Mouse (Mus musculus) olfactory bulb, adult 2 months (tissue): Measurements from ENCODE around the gene Cx3cr1.

Source experiments
- CTCF ChIP-seq: fragments of 200-500 bp; IDR thresholded peaks from 2 replicates; pipeline ENCODE4 v1.5.1; 2012; ENCODE audit warnings: low read depth, mild to moderate bottlenecking, low read length, moderate library complexity; ENCODE audit not compliant: insufficient read depth
- POLR2A ChIP-seq: fragments of 200-500 bp; IDR thresholded peaks from 2 replicates; pipeline ENCODE4 v1.6.1; 2012; ENCODE audit warnings: mild to moderate bottlenecking, low read depth, low read length, moderate library complexity; ENCODE audit not compliant: insufficient read depth

DNA sequence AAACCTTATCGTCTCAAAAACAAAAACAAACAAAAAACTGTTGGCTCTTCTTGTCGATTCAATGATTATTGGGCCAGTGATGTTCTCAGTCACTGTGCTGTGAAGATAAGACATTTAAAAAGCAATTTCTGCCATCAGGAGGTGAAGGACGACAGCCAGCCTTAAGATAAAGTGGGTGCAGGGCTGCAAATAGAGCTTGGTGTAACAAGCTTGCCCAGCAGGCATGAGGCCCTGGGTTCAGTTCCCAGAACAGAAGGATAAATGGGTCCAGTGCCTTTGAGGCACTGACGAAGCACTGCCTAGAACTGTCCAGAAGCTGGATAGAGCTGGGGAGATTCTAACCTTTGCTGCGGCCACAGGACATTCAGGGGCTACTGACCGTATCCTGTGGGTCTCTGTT is 42.8 kb upstream of the Cx3cr1 start:
- TF ChIP-seq CTCF (no peak), POLR2A (no peak)
